Mouse (Mus musculus) embryonic fibroblast, embryonic 13.5 days (primary cell): ENCODE measurements at regions not wholly inside any gene's neighbourhood (a gene's known extent, or its start where the extent isn't known, plus 50 kb on each side); places are given as distances from the start of the nearest gene placed in this dataset.
A peak's percentile ranks its signal among the peaks of the same experiment; 100 is the strongest.

Experiments
- H3K27ac ChIP-seq: 2 replicates; pipeline ENCODE4 v1.5.1; 2012; ENCODE audit warnings: low read length, control low read depth, inconsistent platforms; ENCODE audit not compliant: insufficient read depth
- H3K4me1 ChIP-seq: 2 replicates; pipeline ENCODE4 v1.6.1; 2011; ENCODE audit warnings: low read length; ENCODE audit not compliant: control insufficient read depth, insufficient read depth
- H3K4me3 ChIP-seq: 2 replicates; pipeline ENCODE4 v1.5.1; 2011; ENCODE audit warnings: mild to moderate bottlenecking, control low read depth, low read length; ENCODE audit not compliant: insufficient read depth
- CTCF ChIP-seq: IDR thresholded peaks from 2 replicates; pipeline ENCODE4 v1.5.1; 2011; ENCODE audit warnings: mild to moderate bottlenecking, control low read depth, low read length, moderate library complexity, borderline replicate concordance; ENCODE audit not compliant: insufficient read depth
- POLR2A ChIP-seq: IDR thresholded peaks from 2 replicates; pipeline ENCODE4 v1.6.1; 2011; ENCODE audit warnings: low read depth, mild to moderate bottlenecking, control low read depth, low read length, moderate library complexity

DNA sequence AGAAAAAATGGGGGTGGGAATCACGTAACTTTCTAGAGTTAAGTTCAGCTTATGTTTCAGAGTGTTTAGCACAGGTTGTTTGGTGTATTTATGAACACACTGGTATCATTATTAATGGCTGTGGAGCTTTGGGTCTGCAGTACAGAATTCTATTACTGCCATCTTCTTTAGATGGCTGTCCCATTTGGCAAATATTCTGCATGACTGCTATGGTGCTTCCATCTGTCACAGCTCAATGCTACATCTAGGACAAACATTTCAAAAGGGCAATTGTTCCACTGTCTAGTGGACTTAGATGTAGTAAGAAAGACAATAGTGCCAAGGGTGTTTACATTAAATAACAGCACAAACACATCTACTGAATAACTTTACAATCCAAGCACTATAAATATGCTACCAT is 2536.3 kb downstream of the Pcdh9 start:
- no peaks in the 10 kb centered on the region for H3K4me1 ChIP-seq
- H3K4me3 ChIP-seq, result no peak overlapping the region
- H3K27ac ChIP-seq, result no peak overlapping the region
- TF ChIP-seq POLR2A, result no peak
- TF ChIP-seq CTCF, result no peak

- Histone ChIP-seq H3K27ac (peak overlapping the region; percentile 52; the same call in 1 of the 2 replicates), H3K4me3 (no peak overlapping the region), H3K4me1 (no peaks in the 10 kb centered on the region)
- TF ChIP-seq POLR2A, result no peak
- TF ChIP-seq CTCF, result no peak
Measured at GRCm38 (mm10) chr14:91326683-91327098, 2563.8 kb downstream of the Pcdh9 start.
